Comparison of ENCODE assay signal across 23 mouse cellular contexts in the genomic region with DNA sequence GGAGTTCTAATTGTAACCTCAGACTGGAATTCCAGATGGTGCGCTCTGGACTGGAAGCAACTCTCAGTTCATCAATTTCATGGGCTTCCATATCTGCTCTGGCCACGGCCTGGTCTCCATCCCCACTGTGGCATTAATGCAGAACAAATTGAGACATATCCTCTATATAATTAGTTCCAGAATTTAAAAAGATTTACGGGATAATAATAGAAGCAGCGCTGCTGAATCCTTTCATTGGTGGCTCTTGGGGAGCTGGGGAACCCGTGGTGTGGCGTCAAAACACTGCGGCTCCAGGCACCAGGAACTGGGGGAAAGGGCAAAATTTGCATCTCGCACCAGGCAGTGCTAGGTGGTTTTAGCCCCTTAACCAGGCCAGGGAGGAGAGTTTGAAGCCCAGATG. TPM values are rescaled to one million over a fixed set of nuclear protein-coding genes. Genes with fewer than 3 reads are reported as not detected.
A peak's percentile ranks its signal among the peaks of the same experiment; 100 is the strongest.
DNase-seq lines count a peak whose midpoint lies in the region; ATAC-seq and TF ChIP-seq lines count a peak whose summit lies in the region.
"Had no signal": no experiment of that assay in that cellular context is flagged by ENCODE, and none has a peak within 500 bp of the region (broad histone marks: within the 10 kb centered on the region; RNA-seq: fewer than 3 reads in every experiment).

No protein-coding gene starts in this region.

- H3K9ac ChIP-seq in hindbrain, embryonic 11.5 days (ENCODE audit: low read depth, low read length): no peak overlapping the region
- no peak overlapping the region for H3K9ac ChIP-seq in hindbrain, embryonic 16.5 days (ENCODE audit: low read depth, low read length)
- H3K9ac ChIP-seq in midbrain, embryonic 11.5 days (ENCODE audit: low read length): no peak overlapping the region
- H3K9ac ChIP-seq in midbrain, postnatal 0 days (replicated peaks; ENCODE audit: low read length, poor library complexity, severe bottlenecking): no peak overlapping the region
- H3K9ac ChIP-seq in neural tube, embryonic 12.5 days: no peak overlapping the region
- H3K9ac ChIP-seq: forebrain, embryonic 13.5 days had no signal

- TF ChIP-seq CTCF in midbrain, postnatal 0 days (IDR thresholded peaks at IDR 0.05): no peak

- H3K4me3 ChIP-seq in hindbrain, embryonic 11.5 days (ENCODE audit: low read depth, low read length): no peak overlapping the region
- H3K4me3 ChIP-seq in hindbrain, embryonic 16.5 days (ENCODE audit: low read length): no peak overlapping the region
- H3K4me3 ChIP-seq in midbrain, embryonic 11.5 days (ENCODE audit: low read depth, low read length): no peak overlapping the region
- H3K4me3 ChIP-seq in midbrain, postnatal 0 days (ENCODE audit: low read depth, low read length): no peak overlapping the region
- H3K4me3 ChIP-seq in neural tube, embryonic 12.5 days: no peak overlapping the region
- H3K4me3 ChIP-seq: forebrain, embryonic 13.5 days; left cerebral cortex, adult 2 months had no signal

- no peak overlapping the region for H3K4me2 ChIP-seq in hindbrain, embryonic 11.5 days (replicated peaks; ENCODE audit: low read depth, low read length)
- H3K4me2 ChIP-seq in hindbrain, embryonic 16.5 days (ENCODE audit: low read length): no peak overlapping the region
- H3K4me2 ChIP-seq in midbrain, embryonic 11.5 days: no peak overlapping the region
- no peak overlapping the region for H3K4me2 ChIP-seq in midbrain, postnatal 0 days (ENCODE audit: low read depth, low read length, poor library complexity, severe bottlenecking)
- no peak overlapping the region for H3K4me2 ChIP-seq in neural tube, embryonic 12.5 days (replicated peaks)

- no peak overlapping the region for H3K27ac ChIP-seq in hindbrain, embryonic 11.5 days (ENCODE audit: low read depth, low read length)
- H3K27ac ChIP-seq in hindbrain, embryonic 16.5 days (ENCODE audit: low read depth, low read length): no peak overlapping the region
- no peak overlapping the region for H3K27ac ChIP-seq in midbrain, embryonic 11.5 days (ENCODE audit: low read depth, low read length)
- H3K27ac ChIP-seq in midbrain, postnatal 0 days (ENCODE audit: low read depth, low read length): no peak overlapping the region
- no peak overlapping the region for H3K27ac ChIP-seq in neural tube, embryonic 12.5 days
- H3K27ac ChIP-seq: forebrain, embryonic 13.5 days; left cerebral cortex, adult 2 months had no signal

- DNase-seq in hindbrain, embryonic 11.5 days (ENCODE audit: low spot score): peak; percentile 65
- peak; percentile 89 for DNase-seq in midbrain, embryonic 11.5 days (ENCODE audit: low spot score, missing footprints)
- DNase-seq in midbrain, postnatal 0 days (ENCODE audit: low spot score): no peak
- peak; percentile 49 for DNase-seq in embryo, embryonic 9.5 days (ENCODE audit: extremely low spot score)
- no peak for DNase-seq in left cerebral cortex, adult 9 months (ENCODE audit: low spot score in 2 of 2)
- DNase-seq: adrenal gland, postnatal 25 days; B cell, adult 2 months; cerebellum, adult 18-20 months; thymus, adult 18-20 months had no signal

- H3K9me3 ChIP-seq in hindbrain, embryonic 11.5 days (ENCODE audit: control insufficient read depth, low read length): no peaks in the 10 kb centered on the region
- H3K9me3 ChIP-seq in hindbrain, embryonic 16.5 days (ENCODE audit: control insufficient read depth, low read length): no peaks in the 10 kb centered on the region
- H3K9me3 ChIP-seq in midbrain, embryonic 11.5 days (ENCODE audit: control insufficient read depth, low read length): no peaks in the 10 kb centered on the region
- no peaks in the 10 kb centered on the region for H3K9me3 ChIP-seq in midbrain, postnatal 0 days (ENCODE audit: low read length)
- no peaks in the 10 kb centered on the region for H3K9me3 ChIP-seq in neural tube, embryonic 12.5 days
- H3K9me3 ChIP-seq: forebrain, embryonic 13.5 days; heart, embryonic 12.5 days had no signal

- H3K27me3 ChIP-seq in hindbrain, embryonic 11.5 days (ENCODE audit: control insufficient read depth, insufficient read depth, low read length): peaks cover 79% of the 10 kb centered on the region
- H3K27me3 ChIP-seq in hindbrain, embryonic 16.5 days (replicated peaks; ENCODE audit: control insufficient read depth, insufficient read depth, low read length): peaks cover 72% of the 10 kb centered on the region
- peaks cover 87% of the 10 kb centered on the region for H3K27me3 ChIP-seq in midbrain, embryonic 11.5 days (ENCODE audit: control insufficient read depth, insufficient read depth, low read length)
- H3K27me3 ChIP-seq in midbrain, postnatal 0 days (ENCODE audit: insufficient read depth, low read length): peaks cover 88% of the 10 kb centered on the region
- peaks cover 93% of the 10 kb centered on the region for H3K27me3 ChIP-seq in neural tube, embryonic 12.5 days (replicated peaks)

- H3K4me1 ChIP-seq in hindbrain, embryonic 11.5 days (replicated peaks; ENCODE audit: control insufficient read depth, insufficient read depth, low read length): 0 out of 2 replicates have a peak, but pooled peaks cover 4% of the 10 kb centered on the region
- H3K4me1 ChIP-seq in hindbrain, embryonic 16.5 days (ENCODE audit: control insufficient read depth, insufficient read depth, low read depth, low read length): peaks cover 9% of the 10 kb centered on the region; the same call in 1 of the 2 replicates
- H3K4me1 ChIP-seq in midbrain, embryonic 11.5 days (ENCODE audit: control insufficient read depth, insufficient read depth, low read length): peaks cover 15% of the 10 kb centered on the region; the same call in 1 of the 2 replicates
- no peaks in the 10 kb centered on the region for H3K4me1 ChIP-seq in midbrain, postnatal 0 days (ENCODE audit: insufficient read depth, low read length)
- H3K4me1 ChIP-seq in neural tube, embryonic 12.5 days: peaks cover 26% of the 10 kb centered on the region

- no peaks in the 10 kb centered on the region for H3K36me3 ChIP-seq in hindbrain, embryonic 11.5 days (ENCODE audit: control insufficient read depth, insufficient read depth, low read length)
- no peaks in the 10 kb centered on the region for H3K36me3 ChIP-seq in hindbrain, embryonic 16.5 days (ENCODE audit: control insufficient read depth, insufficient read depth, low read length)
- no peaks in the 10 kb centered on the region for H3K36me3 ChIP-seq in midbrain, embryonic 11.5 days (ENCODE audit: control insufficient read depth, insufficient read depth, low read length)
- H3K36me3 ChIP-seq in midbrain, postnatal 0 days (ENCODE audit: insufficient read depth, low read length): no peaks in the 10 kb centered on the region
- no peaks in the 10 kb centered on the region for H3K36me3 ChIP-seq in neural tube, embryonic 12.5 days
- H3K36me3 ChIP-seq: heart, embryonic 12.5 days had no signal

- ATAC-seq in hindbrain, embryonic 11.5 days (ENCODE audit: low FRiP score): peak; percentile 46; the same call in 1 of the 2 replicates
- no peak for ATAC-seq in hindbrain, embryonic 16.5 days
- no peak for ATAC-seq in midbrain, embryonic 11.5 days (ENCODE audit: low FRiP score)
- ATAC-seq in midbrain, postnatal 0 days (ENCODE audit: low FRiP score): no peak
- peak; percentile 49 for ATAC-seq in neural tube, embryonic 12.5 days (ENCODE audit: low FRiP score, low read depth)
- ATAC-seq: activated CD4-positive, CD25-positive, alpha-beta regulatory T cell, adult 4 months; forebrain, embryonic 13.5 days; inflammation-experienced regulatory T-cells, adult 6 months had no signal

- under 1% methylated on average over 8 of the region's 8 CpGs for WGBS in hindbrain, embryonic 11.5 days
- WGBS in hindbrain, embryonic 16.5 days: 3% methylated on average over 8 of the region's 8 CpGs
- WGBS in midbrain, embryonic 11.5 days: 2% methylated on average over 8 of the region's 8 CpGs
- WGBS in midbrain, postnatal 0 days: 2% methylated on average over 8 of the region's 8 CpGs
- under 1% methylated on average over 8 of the region's 8 CpGs for WGBS in neural tube, embryonic 12.5 days

RNA-seq across cellular contexts. Expression of a gene that starts 4.1 kb away (rescaled TPM):
- polyA plus RNA-seq in hindbrain, embryonic 11.5 days (2014; fragmentation: Nextera tagmentation; extraction: Ambion mirVana): 0.52 and 0.68 TPM in 2 replicates
- polyA plus RNA-seq in hindbrain, embryonic 16.5 days (2015; fragmentation: Nextera tagmentation; extraction: Ambion mirVana): 0.75 and 0.94 TPM in 2 replicates
- 0.08 TPM in 2 replicates for polyA plus RNA-seq in midbrain, embryonic 11.5 days (2014; fragmentation: Nextera tagmentation; extraction: Ambion mirVana)
- total RNA-seq in midbrain, postnatal 0 days (2014; rRNA removed): 0.19 TPM in 1 of 2 replicates, not detected in the other
- 0.27 and 0.28 TPM in 2 replicates for polyA plus RNA-seq in midbrain, postnatal 0 days (2015; fragmentation: Nextera tagmentation; extraction: Ambion mirVana)
- polyA plus RNA-seq in neural tube, embryonic 12.5 days (2016; fragmentation: Nextera tagmentation; extraction: Ambion mirVana): 2.5 and 3.1 TPM in 2 replicates
- total RNA-seq: common myeloid progenitor, adult 5-6 weeks; monocyte, adult 5-6 weeks; neutrophil, adult 5-6 weeks had no signal
- polyA plus RNA-seq: activated CD4-positive, CD25-positive, alpha-beta regulatory T cell, adult 4 months; forebrain, embryonic 13.5 days; inflammation-experienced regulatory T-cells, adult 6 months had no signal

RNA-seq across cellular contexts. Expression of a gene that starts 30.4 kb away (rescaled TPM):
- not detected in 2 replicates for polyA plus RNA-seq in hindbrain, embryonic 11.5 days (2014; fragmentation: Nextera tagmentation; extraction: Ambion mirVana)
- not detected in 2 replicates for polyA plus RNA-seq in hindbrain, embryonic 16.5 days (2015; fragmentation: Nextera tagmentation; extraction: Ambion mirVana)
- polyA plus RNA-seq in midbrain, embryonic 11.5 days (2014; fragmentation: Nextera tagmentation; extraction: Ambion mirVana): not detected in 2 replicates
- total RNA-seq in midbrain, postnatal 0 days (2014; rRNA removed): not detected in 2 replicates
- polyA plus RNA-seq in midbrain, postnatal 0 days (2015; fragmentation: Nextera tagmentation; extraction: Ambion mirVana): not detected in 2 replicates
- not detected in 2 replicates for polyA plus RNA-seq in neural tube, embryonic 12.5 days (2016; fragmentation: Nextera tagmentation; extraction: Ambion mirVana)
- total RNA-seq: adrenal gland, postnatal 25 days; common myeloid progenitor, adult 5-6 weeks; gastrocnemius, postnatal 4 days; heart, postnatal 4 days; left cerebral cortex, adult 2 months; monocyte, adult 5-6 weeks; neutrophil, adult 5-6 weeks had no signal
- polyA plus RNA-seq: activated CD4-positive, CD25-positive, alpha-beta regulatory T cell, adult 4 months; forebrain, embryonic 13.5 days; heart, embryonic 12.5 days; inflammation-experienced regulatory T-cells, adult 6 months; limb, embryonic 14.5 days; liver, embryonic 16.5 days had no signal

Comparison
In these comparisons a context has a peak if more than half of its experiments do, and no peak if none do; other contexts are left out.
1. ATAC-seq: peak in hindbrain, embryonic 11.5 days (single experiment) and neural tube, embryonic 12.5 days (single experiment); none in hindbrain, embryonic 16.5 days (single experiment), midbrain, embryonic 11.5 days (single experiment) and midbrain, postnatal 0 days (single experiment).
2. DNase-seq: peak in hindbrain, embryonic 11.5 days (single experiment), midbrain, embryonic 11.5 days (single experiment) and embryo, embryonic 9.5 days (single experiment); none in midbrain, postnatal 0 days (single experiment) and left cerebral cortex, adult 9 months (0 of 2).